Mouse (Mus musculus) adrenal gland, postnatal 4 days (tissue): ENCODE measurements around the gene H2-M5. TPM values are rescaled to one million over a fixed set of nuclear protein-coding genes. Genes with fewer than 3 reads are reported as not detected.
"Not testable (repeated sequence)": the region's sequence is repeated elsewhere in the genome, so short reads cannot be mapped to it uniquely, and the experiment has no call there.

Experiments used
- DNase-seq, 2 experiments: peaks; one replicate each; pipeline ENCODE4 v3.0.0; 2021 to 2022; ENCODE audit warnings: low spot score in 2 of 2, mixed read lengths in 2 of 2
- total RNA-seq, 2 experiments: library from RNA; stranded (reverse); gene quantifications; 2 replicates each; pipeline ENCODE4 v1.2.3; 2021

The H2-M5 gene
- total RNA-seq, 2 experiments from 2014 or later, result 0.56 to 0.62 TPM

DNA sequence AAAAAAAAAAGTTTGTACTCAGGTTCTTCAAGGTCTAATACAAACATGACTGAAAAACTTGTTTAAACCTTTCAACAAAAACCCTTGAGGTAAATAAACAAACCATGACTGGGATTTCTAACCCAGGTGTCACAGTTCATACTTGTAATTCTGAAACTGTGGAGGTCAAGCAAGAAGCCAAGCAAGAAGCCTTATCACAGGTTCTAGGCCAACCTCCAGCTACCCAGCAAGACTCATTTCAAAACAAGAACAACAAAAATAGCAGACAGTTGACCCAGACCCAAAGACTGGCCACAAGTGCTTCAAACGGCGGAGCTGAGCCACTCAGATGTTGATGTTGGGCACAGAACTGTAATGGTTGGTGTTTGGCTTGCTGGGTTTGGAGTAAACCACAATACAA lies 5.2 kb upstream of the H2-M5 start:
- no peak for DNase-seq

- no peak for DNase-seq
Measured at GRCm38 (mm10) chr17:36993770-36994325, 4.5 kb upstream of the H2-M5 start.

GRCm38 (mm10) chr17:36992336-36993104 lies 3.2 kb upstream of the H2-M5 start:
- no peak for DNase-seq

DNA sequence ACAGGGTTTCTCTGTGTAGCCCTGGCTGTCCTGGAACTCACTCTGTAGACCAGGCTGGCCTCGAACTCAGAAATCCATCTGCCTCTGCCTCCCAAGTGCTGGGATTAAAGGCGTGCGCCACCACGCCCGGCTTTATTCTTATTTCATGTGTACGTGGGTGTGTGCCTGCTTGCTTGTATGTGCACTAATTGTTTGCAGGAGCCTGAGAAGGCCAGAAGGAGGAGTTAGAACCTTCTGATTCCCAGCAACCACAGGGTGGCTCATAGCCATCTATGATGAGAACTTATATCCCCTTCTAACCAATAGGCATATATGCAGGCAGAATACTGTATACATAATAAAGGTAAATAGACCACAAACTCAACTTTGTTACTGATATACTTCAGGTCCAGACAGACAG lies 1.3 kb upstream of the H2-M5 start:
- not testable (repeated sequence) for DNase-seq

DNA sequence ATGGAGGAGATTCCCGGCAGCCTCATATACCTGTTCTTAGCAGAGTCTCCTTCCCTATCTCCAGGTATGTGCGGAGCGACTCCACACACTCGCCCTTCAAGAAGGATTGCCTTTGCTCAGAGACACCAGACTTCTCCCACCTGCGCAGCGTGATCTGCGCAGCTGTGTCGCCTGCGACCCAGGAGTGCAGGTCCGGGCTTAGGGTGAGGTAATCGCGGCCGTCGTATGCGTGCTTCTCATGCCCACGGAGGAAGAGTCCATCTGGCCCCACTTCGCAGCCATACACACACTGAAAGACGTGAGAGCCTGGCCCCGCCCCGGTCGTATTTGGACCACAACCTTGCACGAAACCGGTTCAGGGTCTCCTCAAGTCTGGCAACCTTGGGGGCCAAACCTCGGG lies 862 bp downstream of the H2-M5 start:
- no peak for DNase-seq

DNA sequence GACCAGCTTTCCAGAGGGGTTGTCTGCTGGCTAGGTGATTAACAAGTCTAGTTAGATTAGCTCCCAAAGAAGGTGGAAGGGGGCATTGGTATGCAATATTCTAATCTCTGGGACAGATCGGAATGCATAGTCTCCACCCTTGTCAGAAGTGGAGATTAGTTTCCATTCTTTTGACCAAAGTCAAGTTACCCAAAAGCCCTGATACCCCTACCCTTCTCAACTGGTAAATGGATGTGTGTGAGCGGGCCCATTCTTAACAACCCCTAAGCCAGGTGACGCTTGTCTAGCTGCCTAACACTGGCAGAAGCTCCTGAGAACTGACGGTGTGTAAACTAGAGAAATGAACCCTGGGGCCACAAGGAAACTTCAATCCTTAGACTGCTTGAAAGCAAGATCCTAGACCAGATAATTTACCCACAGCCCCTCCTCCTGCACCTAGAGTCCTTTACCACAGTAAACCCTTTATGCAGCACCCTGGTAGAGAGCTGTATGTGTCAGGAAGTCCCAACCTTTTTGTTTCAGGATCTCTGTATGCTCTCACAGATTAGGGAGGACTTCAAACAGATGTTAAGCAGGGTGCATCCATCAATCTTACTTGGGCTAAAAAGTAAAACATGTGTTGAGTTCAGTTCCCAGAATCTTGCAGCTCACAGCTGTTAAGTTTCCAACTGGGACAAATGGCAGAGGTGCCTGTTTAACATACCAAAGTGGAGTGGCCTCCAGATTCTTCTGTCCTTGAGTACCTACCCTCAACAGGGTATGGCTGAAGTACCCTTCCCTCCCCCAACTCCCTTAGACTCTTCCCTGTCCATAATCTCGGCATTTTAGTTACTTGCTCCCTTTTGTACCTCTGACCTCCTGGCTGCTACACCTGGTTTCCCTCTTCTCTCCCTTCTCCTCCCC lies 6.8 kb downstream of the H2-M5 start:
- no peak for DNase-seq

GRCm38 (mm10) chr17:36981845-36982244 lies 7.5 kb downstream of the H2-M5 start:
- no peak for DNase-seq

- no peak for DNase-seq
Measured at GRCm38 (mm10) chr17:36981221-36981813, 8.0 kb downstream of the H2-M5 start, which contains the start of gene 2410137M14Rik. 2410137M14Rik (minus strand) TSS chr17:36981237.

DNA sequence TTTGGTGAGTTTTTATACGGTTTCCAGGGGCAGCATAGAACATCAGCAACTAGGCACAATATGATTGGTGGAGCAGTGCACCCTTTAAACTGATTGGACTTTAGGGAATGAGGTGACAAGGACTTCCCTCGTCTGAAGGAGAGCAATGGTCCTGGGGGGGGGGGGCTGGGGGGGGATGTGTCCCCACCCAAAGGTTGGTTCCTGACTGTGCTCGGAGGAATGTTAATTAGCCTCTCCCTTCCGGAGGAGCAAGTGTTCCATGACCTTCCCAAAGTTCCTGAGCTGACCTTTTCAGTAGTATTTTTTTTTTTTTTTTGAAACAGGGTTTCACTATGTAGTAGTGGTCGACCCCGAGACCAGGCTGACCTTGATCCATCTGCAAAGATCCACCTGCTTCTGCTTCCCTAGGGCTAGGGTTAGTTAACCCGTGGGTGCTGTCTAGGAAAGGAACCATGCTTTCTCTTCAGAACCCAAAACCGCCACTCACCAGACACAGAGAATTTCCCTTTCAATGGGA lies 16.0 kb downstream of the H2-M5 start:
- no peak for DNase-seq

- DNase-seq, result no peak
Measured at GRCm38 (mm10) chr17:36972791-36973190, 16.5 kb downstream of the H2-M5 start.

DNA sequence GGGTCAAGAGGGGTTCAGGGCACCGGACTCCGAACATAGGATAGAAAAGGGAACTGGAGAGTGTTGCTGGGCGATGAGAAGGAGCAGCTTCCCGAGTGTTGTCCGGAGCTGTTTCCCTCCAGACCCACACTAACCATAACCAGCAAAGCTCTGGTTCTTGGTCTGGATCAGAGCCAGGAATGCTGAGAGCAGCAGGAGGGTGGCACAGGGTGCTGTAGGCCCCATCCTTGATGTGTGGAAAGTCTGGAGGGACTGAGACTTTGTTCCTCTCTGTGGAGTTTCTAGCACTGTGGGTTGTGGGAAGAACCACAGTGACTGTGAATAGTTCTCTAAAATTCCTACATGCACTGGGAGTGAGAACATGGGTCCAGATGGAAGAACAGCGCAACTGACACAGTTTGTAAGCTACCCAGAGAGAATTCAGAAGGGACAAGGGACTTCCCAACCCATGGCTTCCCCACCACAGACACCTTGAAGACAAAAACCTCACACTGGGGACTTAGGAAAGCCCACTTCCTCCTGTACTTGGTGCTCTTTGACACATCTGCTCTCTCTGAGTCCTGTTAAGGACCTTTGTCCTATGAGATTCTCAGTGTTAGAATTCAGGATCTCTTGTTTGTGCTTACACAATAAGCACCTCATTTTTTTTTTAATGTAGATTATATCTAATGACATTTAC lies 18.0 kb downstream of the H2-M5 start:
- no peak for DNase-seq

DNA sequence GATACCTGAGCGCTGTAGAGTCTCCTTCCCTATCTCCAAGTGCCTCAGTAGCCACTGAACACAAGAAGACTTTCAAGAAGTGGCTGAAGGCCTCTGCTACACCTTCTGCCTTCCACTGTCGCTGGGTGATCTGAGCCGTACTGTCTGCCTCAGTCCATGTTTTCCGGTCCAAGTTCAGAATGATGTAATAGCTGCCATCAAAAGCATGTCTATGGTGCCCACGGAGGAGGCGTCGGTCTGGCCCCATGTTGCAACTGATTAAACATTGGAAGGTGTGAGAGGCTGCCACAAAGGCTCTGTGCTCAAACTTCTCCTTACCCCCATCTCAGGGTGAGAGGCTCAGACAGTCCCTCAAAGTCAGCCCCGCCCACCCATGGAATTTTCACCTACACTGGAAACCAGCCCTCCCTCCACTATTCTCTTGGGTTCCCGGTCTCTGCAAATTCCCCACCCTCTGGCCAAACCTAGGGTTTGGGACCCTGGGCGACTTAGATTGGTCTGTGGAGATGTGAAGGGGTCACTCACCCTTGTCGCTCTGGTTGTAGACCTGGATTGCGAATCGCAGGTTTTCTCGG lies 18.9 kb downstream of the H2-M5 start:
- no peak for DNase-seq

DNA sequence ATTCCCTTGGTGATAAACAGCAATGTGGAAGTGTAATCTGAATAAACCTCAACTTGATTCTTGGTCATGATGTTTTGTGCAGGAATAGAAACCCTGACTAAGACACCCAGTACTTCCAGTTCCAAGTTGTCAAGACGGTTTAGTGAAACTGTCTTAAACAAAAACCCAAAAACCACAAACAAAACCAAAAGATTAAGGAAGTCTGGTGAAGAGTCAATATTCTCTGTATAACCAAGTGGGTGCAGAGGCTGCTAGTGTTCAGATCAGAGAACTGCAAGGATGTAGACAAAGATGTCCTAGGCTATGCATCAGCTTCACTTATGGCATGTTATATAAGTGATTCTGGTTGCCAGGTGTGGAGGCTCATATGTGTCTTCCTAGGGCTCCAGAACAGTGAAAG lies 22.5 kb downstream of the H2-M5 start:
- DNase-seq, result no peak

- DNase-seq, result no peak
Measured at GRCm38 (mm10) chr17:36961125-36961524, 28.2 kb downstream of the H2-M5 start.

DNA sequence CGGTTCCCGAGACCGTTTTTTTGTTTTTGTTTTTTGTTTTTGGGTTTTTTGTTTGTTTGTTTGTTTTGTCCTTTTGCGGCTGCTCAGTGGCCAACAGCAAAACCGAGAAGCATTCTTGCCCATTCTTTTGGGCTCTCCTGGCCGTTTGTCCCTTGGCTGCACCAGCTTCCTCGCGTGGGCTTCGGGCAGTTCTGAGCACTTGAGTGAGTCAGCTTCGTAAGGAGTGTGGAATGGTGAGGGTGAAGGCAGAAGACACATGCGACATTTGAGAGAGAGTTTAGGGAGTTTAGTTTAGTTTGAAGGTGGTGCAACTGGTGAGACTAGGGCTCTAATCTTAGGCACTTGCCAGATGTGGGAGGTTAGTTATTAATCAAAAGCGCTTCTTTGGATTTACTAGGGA lies 30.5 kb downstream of the H2-M5 start:
- no peak for DNase-seq

GRCm38 (mm10) chr17:36957999-36958743 lies 31.2 kb downstream of the H2-M5 start, which contains the start of the genes Znrd1 and Znrd1as:
Znrd1 (minus strand) TSS chr17:36958559.
Znrd1as (plus strand) TSS chr17:36958592.
- DNase-seq, result peak; percentile 80 to 87

DNA sequence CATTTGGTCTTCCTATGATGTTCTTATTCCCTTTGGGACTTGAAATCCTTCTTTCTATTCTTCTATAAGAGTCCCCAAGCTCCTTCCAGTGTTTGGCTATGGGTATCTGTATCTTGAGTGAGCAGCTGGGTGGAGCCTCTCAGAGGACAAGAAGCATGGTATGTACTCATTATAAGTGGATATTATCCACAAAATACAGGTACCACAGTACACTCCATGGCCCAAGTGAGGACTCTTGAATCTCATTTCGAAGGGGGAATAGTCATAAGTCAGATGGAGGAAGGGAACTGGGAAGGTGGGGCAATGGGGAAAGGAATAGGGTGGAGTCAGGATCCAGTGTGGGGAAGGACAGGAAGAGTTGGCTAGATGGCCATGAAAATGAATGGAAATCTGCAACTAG lies 36.3 kb downstream of the H2-M5 start:
- DNase-seq, result no peak

DNA sequence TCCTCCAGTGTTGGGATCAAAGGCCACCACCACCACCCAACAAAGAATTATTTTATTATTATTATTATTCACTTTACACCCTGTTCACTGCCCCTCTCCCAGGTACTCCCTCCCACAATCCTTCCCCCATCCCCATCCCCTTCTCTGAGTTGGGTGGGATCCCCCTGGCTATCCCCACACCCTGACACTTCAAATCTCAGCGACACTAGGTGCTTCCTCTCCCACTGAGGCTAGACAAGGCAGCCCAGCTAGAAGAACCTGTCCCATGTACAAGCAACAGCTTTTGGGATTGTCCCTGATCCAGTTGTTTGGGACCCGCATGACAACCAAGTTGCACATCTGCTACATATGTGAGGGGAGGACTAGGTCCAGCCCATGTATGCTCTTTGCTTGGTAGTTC lies 36.7 kb downstream of the H2-M5 start:
- DNase-seq, result no peak
